Mouse (Mus musculus) cortical plate, adult 2 months (tissue): ENCODE data around the gene Adprm. TPM values are rescaled to one million over a fixed set of nuclear protein-coding genes. Genes with fewer than 3 reads are reported as not detected.

ENCODE experiments used
- H3K27ac ChIP-seq: fragments of 200-500 bp; 2 replicates; pipeline ENCODE4 v1.5.1; 2012; ENCODE audit warnings: low read length, control low read depth, inconsistent platforms; ENCODE audit not compliant: insufficient read depth
- H3K4me1 ChIP-seq: fragments of 200-500 bp; 2 replicates; pipeline ENCODE4 v1.6.1; 2011; ENCODE audit warnings: low read length; ENCODE audit not compliant: control insufficient read depth, insufficient read depth
- H3K4me3 ChIP-seq: fragments of 200-500 bp; 2 replicates; pipeline ENCODE4 v1.5.1; 2011; ENCODE audit warnings: mild to moderate bottlenecking, low read length, control low read depth; ENCODE audit not compliant: insufficient read depth
- CTCF ChIP-seq: fragments of 200-500 bp; IDR thresholded peaks from 2 replicates; pipeline ENCODE4 v1.5.1; 2011; ENCODE audit warnings: mild to moderate bottlenecking, control low read depth, low read length; ENCODE audit not compliant: insufficient read depth; ENCODE audit errors: extremely low read depth
- POLR2A ChIP-seq: fragments of 200-500 bp; IDR thresholded peaks from 2 replicates; pipeline ENCODE4 v1.6.1; 2011; ENCODE audit warnings: mild to moderate bottlenecking, low read length, control low read depth; ENCODE audit not compliant: insufficient read depth; ENCODE audit errors: extremely low read depth
- polyA plus RNA-seq: library from polyadenylated mRNA; depleted of rRNA; stranded (reverse); fragments of >200 nt; gene quantifications from 2 replicates; pipeline ENCODE4 v1.2.3, GENCODE M21; 2012

The Adprm gene
- polyA plus RNA-seq, 1 experiment, result 24.0 TPM

GRCm38 (mm10) chr11:67051676-67052320, 596 bp downstream of the Adprm start:
- Histone ChIP-seq H3K4me1 (no peaks in the 10 kb centered on the region; the same call in 1 of the 2 replicates), H3K4me3 (peak overlapping the region; percentile 65), H3K27ac (0 out of 2 replicates have a peak overlapping the region, but pooled peaks have one; percentile 26)
- no peak for TF ChIP-seq CTCF
- TF ChIP-seq POLR2A, result no peak

GRCm38 (mm10) chr11:67049256-67049655, 3.1 kb downstream of the Adprm start:
- TF ChIP-seq CTCF, result no peak
- TF ChIP-seq POLR2A, result no peak
- H3K27ac ChIP-seq, result no peak overlapping the region
- no peaks in the 10 kb centered on the region; the same call in 1 of the 2 replicates for H3K4me1 ChIP-seq
- no peak overlapping the region for H3K4me3 ChIP-seq

GRCm38 (mm10) chr11:67048496-67048895, 3.9 kb downstream of the Adprm start:
- Histone ChIP-seq H3K27ac (no peak overlapping the region), H3K4me1 (no peaks in the 10 kb centered on the region; the same call in 1 of the 2 replicates), H3K4me3 (no peak overlapping the region)
- no peak for TF ChIP-seq POLR2A
- TF ChIP-seq CTCF, result no peak

- H3K4me1 ChIP-seq, result no peaks in the 10 kb centered on the region; the same call in 1 of the 2 replicates
- no peak overlapping the region for H3K4me3 ChIP-seq
- no peak overlapping the region for H3K27ac ChIP-seq
- TF ChIP-seq CTCF (no peak), POLR2A (no peak)
These were observed 5.2 kb downstream of the Adprm start for GRCm38 (mm10) chr11:67047199-67047598.

GRCm38 (mm10) chr11:67044959-67045358, 7.4 kb downstream of the Adprm start:
- H3K27ac ChIP-seq, result no peak overlapping the region
- H3K4me3 ChIP-seq, result no peak overlapping the region
- TF ChIP-seq POLR2A (no peak), CTCF (no peak)
- no peaks in the 10 kb centered on the region for H3K4me1 ChIP-seq

DNA sequence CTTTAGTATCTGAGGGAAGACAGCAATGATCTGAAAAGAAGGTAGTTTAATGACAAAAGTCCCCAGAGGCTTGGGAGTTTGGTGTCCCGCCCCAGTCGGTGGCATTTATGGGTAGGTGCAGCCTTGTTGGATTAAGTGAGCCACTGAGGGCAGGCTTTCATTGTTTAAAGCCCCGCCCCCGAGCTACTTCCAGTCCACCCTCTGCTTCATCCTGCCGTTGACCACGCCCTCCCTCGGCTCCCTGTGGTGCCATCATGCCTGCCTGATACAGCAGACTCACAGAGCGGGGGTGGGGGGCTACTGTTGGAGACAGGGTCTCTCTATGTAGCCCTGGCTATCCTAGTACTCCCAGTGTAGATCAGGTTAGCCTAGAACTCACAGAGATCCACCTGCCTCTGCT, 9.4 kb downstream of the Adprm start:
- H3K27ac ChIP-seq, result no peak overlapping the region
- no peak overlapping the region for H3K4me3 ChIP-seq
- TF ChIP-seq POLR2A, result no peak
- no peak for TF ChIP-seq CTCF
- H3K4me1 ChIP-seq, result no peaks in the 10 kb centered on the region

DNA sequence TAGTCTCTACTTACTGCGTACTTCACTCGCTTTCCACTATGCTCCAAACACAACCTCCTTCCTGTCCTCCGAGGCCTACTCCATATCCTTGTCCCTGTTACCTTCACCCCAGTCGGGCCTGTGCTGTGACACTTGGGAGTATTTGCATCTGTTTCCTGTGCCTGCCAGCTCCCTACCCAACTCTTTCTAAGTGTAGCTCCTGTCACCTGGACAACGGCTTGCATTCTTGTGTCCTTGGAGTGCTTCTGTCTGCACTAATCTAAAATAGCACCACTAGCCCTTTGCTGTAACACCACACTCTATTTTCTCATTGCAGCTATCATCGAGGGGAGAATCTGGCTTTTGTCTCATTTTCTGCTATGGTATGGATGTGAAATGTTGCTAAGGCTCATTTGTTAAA, 11.9 kb downstream of the Adprm start:
- Histone ChIP-seq H3K27ac (no peak overlapping the region), H3K4me3 (no peak overlapping the region), H3K4me1 (no peaks in the 10 kb centered on the region)
- TF ChIP-seq CTCF (no peak), POLR2A (no peak)

- Histone ChIP-seq H3K27ac (no peak overlapping the region), H3K4me1 (no peaks in the 10 kb centered on the region), H3K4me3 (no peak overlapping the region)
- no peak for TF ChIP-seq POLR2A
- TF ChIP-seq CTCF, result 0 out of 2 replicates have a peak, but pooled peaks have one; percentile 2
These were observed 12.6 kb downstream of the Adprm start for GRCm38 (mm10) chr11:67039799-67040198.

- no peak for TF ChIP-seq POLR2A
- TF ChIP-seq CTCF, result no peak
- no peak overlapping the region for H3K4me3 ChIP-seq
- no peaks in the 10 kb centered on the region for H3K4me1 ChIP-seq
- H3K27ac ChIP-seq, result no peak overlapping the region
These were observed 15.5 kb downstream of the Adprm start for GRCm38 (mm10) chr11:67036892-67037291.

DNA sequence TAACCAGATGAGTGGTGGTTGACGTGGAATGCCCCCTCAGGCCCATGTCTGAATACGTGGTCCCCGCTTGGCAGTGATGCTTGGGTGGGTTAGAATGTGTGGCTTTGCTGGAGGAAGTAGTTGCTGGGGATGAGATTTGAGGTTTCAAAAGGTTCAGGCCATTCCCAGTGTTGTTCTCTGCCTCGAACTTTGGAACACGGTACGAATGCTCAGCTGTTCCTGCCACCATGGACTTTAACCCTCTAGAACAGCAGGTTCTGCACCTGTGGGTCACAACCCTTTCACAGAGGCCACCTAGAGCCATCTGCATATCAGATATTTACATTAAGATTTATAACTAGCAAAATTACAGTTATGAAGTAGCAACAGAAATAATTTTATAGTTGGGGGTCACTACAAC, 16.2 kb downstream of the Adprm start:
- Histone ChIP-seq H3K27ac (no peak overlapping the region), H3K4me3 (no peak overlapping the region)
- TF ChIP-seq CTCF, result no peak

More for the DNA sequence above, 16.2 kb downstream of the Adprm start:
- no peaks in the 10 kb centered on the region for H3K4me1 ChIP-seq
